Mouse (Mus musculus) myocyte (in vitro differentiated cells): ENCODE measurements around the gene Tbc1d30.

ENCODE experiments used
- CEBPB ChIP-seq: IDR thresholded peaks from 2 replicates; pipeline ENCODE4 v1.6.1; 2011; ENCODE audit warnings: mild to moderate bottlenecking, moderate library complexity; ENCODE audit not compliant: poor library complexity, insufficient read depth, severe bottlenecking
- E2F4 ChIP-seq: IDR thresholded peaks from one replicate; pipeline ENCODE4 v1.6.1; 2011; ENCODE audit warnings: mild to moderate bottlenecking, control low read depth, moderate library complexity; ENCODE audit not compliant: insufficient read depth
- MAX ChIP-seq: IDR thresholded peaks from one replicate; pipeline ENCODE4 v1.6.1; 2011; ENCODE audit warnings: low read depth, mild to moderate bottlenecking, control low read depth
- MYOD1 ChIP-seq, 3 experiments: IDR thresholded peaks; one replicate each; pipeline ENCODE4 v1.6.1; 2011; ENCODE audit warnings: control low read depth in 2 of 3, low read depth in 2 of 3, mild to moderate bottlenecking in 2 of 3, moderate library complexity in 1 of 3; ENCODE audit not compliant: insufficient read length in 2 of 3, control insufficient read depth in 1 of 3
- MYOG ChIP-seq, 3 experiments: IDR thresholded peaks; one replicate each; pipeline ENCODE4 v1.6.1; 2011; ENCODE audit warnings: control low read depth in 2 of 3, low read depth in 2 of 3, mild to moderate bottlenecking in 2 of 3; ENCODE audit not compliant: insufficient read length in 2 of 3, control insufficient read depth in 1 of 3, insufficient read depth in 1 of 3
- POLR2A ChIP-seq: IDR thresholded peaks from one replicate; pipeline ENCODE4 v1.6.1; 2011; ENCODE audit warnings: low read depth, mild to moderate bottlenecking, control low read depth, moderate library complexity; ENCODE audit not compliant: insufficient read length
- POLR2AphosphoS2 ChIP-seq: IDR thresholded peaks from one replicate; pipeline ENCODE4 v1.6.1; 2011; ENCODE audit warnings: low read depth, control low read depth; ENCODE audit not compliant: insufficient read length
- REST ChIP-seq: IDR thresholded peaks from one replicate; pipeline ENCODE4 v1.6.1; 2011; ENCODE audit warnings: mild to moderate bottlenecking, control low read depth, moderate library complexity; ENCODE audit not compliant: insufficient read depth, insufficient read length
- TCF12 ChIP-seq: IDR thresholded peaks from one replicate; pipeline ENCODE4 v1.6.1; 2011; ENCODE audit warnings: mild to moderate bottlenecking, control low read depth; ENCODE audit not compliant: poor library complexity, insufficient read depth, severe bottlenecking
- USF1 ChIP-seq: IDR thresholded peaks from one replicate; pipeline ENCODE4 v1.6.1; 2011; ENCODE audit warnings: low read depth, mild to moderate bottlenecking, control low read depth, moderate library complexity

GRCm38 (mm10) chr10:121305441-121305840, 45.6 kb downstream of the Tbc1d30 start:
- TF ChIP-seq POLR2A (no peak), POLR2AphosphoS2 (no peak), CEBPB (no peak), USF1 (no peak), MYOD1 (IDR thresholded peaks at IDR 0.05; ENCODE audit: control insufficient read depth in 1 of 3, insufficient read length in 2 of 3, low read depth in 2 of 3) (no peak), MAX (no peak), REST (no peak), TCF12 (no peak), E2F4 (no peak), MYOG (IDR thresholded peaks at IDR 0.05; ENCODE audit: control insufficient read depth in 1 of 3, insufficient read depth in 1 of 3, insufficient read length in 2 of 3, low read depth in 2 of 3) (no peak)
